Mouse (Mus musculus): ENCODE measurements at regions not wholly inside any gene's neighbourhood (a gene's known extent, or its start where the extent isn't known, plus 50 kb on each side); places are given as distances from the start of the nearest gene placed in this dataset.
A peak's percentile ranks its signal among the peaks of the same experiment; 100 is the strongest.

GRCm38 (mm10) chr14:37292084-37292860 lies 157.2 kb upstream of the Ghitm start:
- no peak for DNase-seq

GRCm38 (mm10) chr14:37284391-37284790 lies 149.3 kb upstream of the Ghitm start:
- no peak for DNase-seq

GRCm38 (mm10) chr14:37279356-37279755 lies 144.3 kb upstream of the Ghitm start:
- DNase-seq = no peak

GRCm38 (mm10) chr14:37276728-37277695 lies 141.9 kb upstream of the Ghitm start:
- peak; percentile 33 for DNase-seq

- DNase-seq = no peak
These were observed 137.0 kb upstream of the Ghitm start for GRCm38 (mm10) chr14:37272063-37272462.

- DNase-seq = no peak
These were observed 136.2 kb upstream of the Ghitm start for GRCm38 (mm10) chr14:37271015-37271933.

GRCm38 (mm10) chr14:37269920-37270319 lies 134.8 kb upstream of the Ghitm start:
- DNase-seq = no peak

GRCm38 (mm10) chr14:37238632-37239032 lies 103.6 kb upstream of the Ghitm start:
- peak; percentile 95 for DNase-seq

GRCm38 (mm10) chr14:37237191-37237590 lies 102.1 kb upstream of the Ghitm start:
- DNase-seq = no peak

- DNase-seq = no peak
These were observed 73.2 kb upstream of the Ghitm start for GRCm38 (mm10) chr14:37208256-37208655.

GRCm38 (mm10) chr14:37189795-37190194 lies 54.7 kb upstream of the Ghitm start:
- no peak for DNase-seq

All from cerebellum, adult 11-12 months (tissue).